Mouse (Mus musculus) brown adipose tissue, adult 24 weeks (tissue): Measurements from ENCODE around the gene Olfr1263. TPM values are rescaled to one million over a fixed set of nuclear protein-coding genes. Genes with fewer than 3 reads are reported as not detected.

ENCODE experiments used
- H3K27ac ChIP-seq: fragments of 200-500 bp; replicated peaks from 2 replicates; pipeline ENCODE4 v1.5.1; 2012; ENCODE audit warnings: low read depth, mild to moderate bottlenecking, low read length
- H3K4me1 ChIP-seq: fragments of 200-500 bp; 2 replicates; pipeline ENCODE4 v1.6.1; 2012; ENCODE audit warnings: low read length, mixed read lengths; ENCODE audit not compliant: control insufficient read depth, insufficient read depth, insufficient read length
- H3K4me3 ChIP-seq: fragments of 200-500 bp; 2 replicates; pipeline ENCODE4 v1.5.1; 2012; ENCODE audit warnings: low read depth, mild to moderate bottlenecking, low read length, moderate library complexity; ENCODE audit not compliant: insufficient read depth
- polyA plus RNA-seq: library from polyadenylated mRNA; stranded (reverse); fragments of >200 nt; gene quantifications from 2 replicates; pipeline ENCODE4 v1.2.4, GENCODE M21; 2012; ENCODE audit not compliant: missing spikeins, insufficient read depth, insufficient read length

The Olfr1263 gene
- polyA plus RNA-seq, result not detected in 2 replicates

DNA sequence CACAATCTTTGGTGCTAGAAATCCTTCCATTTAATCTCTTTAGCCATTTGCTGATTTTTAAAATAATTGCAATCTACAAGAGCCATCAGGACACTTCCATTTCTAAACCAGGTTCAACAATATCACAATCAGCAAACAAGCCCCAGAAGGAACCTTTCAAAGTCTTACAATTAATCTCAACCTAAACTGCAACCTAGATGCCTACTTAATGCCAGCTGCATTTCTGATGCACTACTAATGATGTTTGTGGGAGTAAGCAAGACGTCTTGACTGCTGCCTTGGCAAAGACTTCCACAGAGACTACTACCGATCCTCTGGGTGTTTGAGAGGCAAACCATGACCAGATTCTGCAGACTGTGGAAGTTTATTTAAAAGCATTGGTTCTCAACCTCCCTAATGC, at the start of gene Olfr1263:
Gene Olfr1263, plus strand, starts transcription at position 301 of the 400 bp plus-strand sequence.
- no peaks in the 10 kb centered on the region for H3K4me1 ChIP-seq
- H3K27ac ChIP-seq, result no peak within 1 kb of the TSS
- no peak within 1 kb of the TSS for H3K4me3 ChIP-seq

DNA sequence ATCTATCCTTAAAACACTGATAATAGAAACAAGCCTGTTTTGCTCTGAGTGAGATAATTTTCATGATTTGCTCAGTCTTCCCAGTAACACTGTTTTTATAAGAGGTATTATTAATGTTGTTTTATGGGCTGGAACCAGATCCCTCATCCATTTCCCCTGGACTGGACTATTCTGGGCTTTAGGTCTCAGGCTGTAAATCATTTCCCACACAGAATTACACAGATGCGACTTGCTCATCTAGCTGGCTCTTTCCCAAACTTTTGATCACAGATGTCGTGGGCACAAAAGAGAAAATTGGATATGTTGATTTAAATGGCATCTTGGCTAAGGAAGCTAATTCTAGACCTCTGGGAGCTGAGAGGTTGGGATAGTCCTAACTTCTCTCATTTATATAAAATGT, 37.7 kb upstream of the Olfr1263 start, which contains the start of gene Olfr1260:
Gene Olfr1260, plus strand, starts transcription at position 157 of the 400 bp plus-strand sequence.
- Histone ChIP-seq H3K4me3 (no peak within 1 kb of the TSS), H3K4me1 (no peaks in the 10 kb centered on the region), H3K27ac (no peak within 1 kb of the TSS)

DNA sequence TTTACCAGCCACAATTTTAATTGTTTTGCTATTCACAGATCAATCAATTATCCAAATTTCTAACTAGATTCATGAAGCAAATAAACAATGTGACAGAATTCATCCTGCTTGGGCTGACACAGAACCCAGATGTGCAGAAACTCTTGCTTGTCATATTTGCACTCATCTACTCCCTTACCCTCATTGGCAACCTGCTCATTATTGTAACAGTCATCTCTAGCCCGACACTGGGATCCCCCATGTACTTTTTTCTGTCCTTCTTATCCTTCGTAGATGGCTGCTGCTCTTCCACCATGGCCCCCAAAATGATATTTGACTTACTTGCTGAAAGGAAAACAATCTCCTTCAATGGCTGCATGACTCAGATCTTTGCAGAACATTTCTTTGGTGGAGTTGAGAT, 34.2 kb upstream of the Olfr1263 start:
- H3K27ac ChIP-seq, result no peak overlapping the region
- H3K4me3 ChIP-seq, result no peak overlapping the region
- no peaks in the 10 kb centered on the region for H3K4me1 ChIP-seq

DNA sequence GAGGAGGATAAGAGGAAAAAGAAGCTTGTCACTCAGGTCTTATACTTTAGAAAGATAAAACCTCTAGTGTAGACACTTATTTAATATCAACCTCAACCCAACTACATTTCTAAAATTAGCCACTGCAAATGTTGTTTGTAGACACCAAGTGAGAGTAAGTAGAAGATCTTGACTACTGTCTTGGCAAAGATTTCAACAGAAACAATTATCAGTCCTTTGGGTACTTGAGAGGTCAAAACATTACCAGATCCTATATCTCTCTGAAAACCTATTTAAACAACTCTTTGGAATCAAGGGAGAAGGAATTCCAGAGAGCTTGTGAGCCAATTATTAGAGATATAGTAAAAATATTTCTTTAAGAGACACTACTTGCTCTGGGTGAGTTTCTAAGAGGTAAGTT, 21.0 kb upstream of the Olfr1263 start, which contains the start of gene Olfr1261:
Gene Olfr1261, plus strand, starts transcription at position 301 of the 400 bp plus-strand sequence.
- H3K27ac ChIP-seq, result no peak within 1 kb of the TSS
- H3K4me3 ChIP-seq, result no peak within 1 kb of the TSS
- no peaks in the 10 kb centered on the region for H3K4me1 ChIP-seq

DNA sequence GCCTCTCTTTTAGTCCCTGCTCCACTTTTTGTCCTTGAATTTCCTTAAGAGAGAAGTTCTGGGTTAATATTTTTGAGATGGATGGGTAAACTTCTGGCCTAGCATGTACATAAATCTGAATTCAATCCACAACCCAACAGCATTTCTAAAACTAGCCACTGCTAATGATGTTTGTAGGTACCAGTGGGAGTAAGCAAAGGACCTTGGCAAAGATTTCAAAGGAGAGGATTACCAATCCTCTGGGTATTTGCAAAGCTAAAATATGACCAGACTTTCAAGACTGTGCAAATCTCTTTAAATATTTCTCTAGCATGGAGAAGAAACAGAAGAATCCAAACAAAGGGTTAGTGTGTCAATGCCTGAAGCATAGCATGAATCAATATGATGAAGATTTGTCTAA, 12.1 kb upstream of the Olfr1263 start, which contains the start of gene Olfr1262:
Gene Olfr1262, plus strand, starts transcription at position 301 of the 400 bp plus-strand sequence.
- H3K4me3 ChIP-seq, result no peak within 1 kb of the TSS
- no peaks in the 10 kb centered on the region for H3K4me1 ChIP-seq
- no peak within 1 kb of the TSS for H3K27ac ChIP-seq

DNA sequence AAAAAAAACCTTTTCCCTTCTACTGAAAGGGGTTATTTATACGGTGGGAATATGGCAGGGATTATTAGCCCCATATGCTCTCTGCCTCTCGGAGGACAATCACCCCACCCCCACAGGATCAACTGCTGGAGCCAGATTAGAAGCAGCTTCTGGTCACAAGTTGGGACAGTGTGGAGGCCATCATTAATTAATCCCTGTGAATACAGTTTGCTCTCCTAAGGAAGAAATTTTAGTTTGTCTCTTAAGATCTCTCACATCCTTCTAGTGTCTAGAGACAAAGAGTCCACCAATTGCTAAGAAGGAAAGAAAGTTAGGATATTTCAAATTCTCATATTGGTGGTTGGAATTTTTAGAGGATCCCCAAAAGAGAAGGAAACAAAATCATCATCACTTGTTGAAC, 13.5 kb downstream of the Olfr1263 start, which contains the start of gene Olfr1264:
Gene Olfr1264, minus strand, starts transcription at position 101 of the 400 bp plus-strand sequence.
- H3K4me3 ChIP-seq, result no peak within 1 kb of the TSS
- no peaks in the 10 kb centered on the region for H3K4me1 ChIP-seq
- H3K27ac ChIP-seq, result no peak within 1 kb of the TSS

DNA sequence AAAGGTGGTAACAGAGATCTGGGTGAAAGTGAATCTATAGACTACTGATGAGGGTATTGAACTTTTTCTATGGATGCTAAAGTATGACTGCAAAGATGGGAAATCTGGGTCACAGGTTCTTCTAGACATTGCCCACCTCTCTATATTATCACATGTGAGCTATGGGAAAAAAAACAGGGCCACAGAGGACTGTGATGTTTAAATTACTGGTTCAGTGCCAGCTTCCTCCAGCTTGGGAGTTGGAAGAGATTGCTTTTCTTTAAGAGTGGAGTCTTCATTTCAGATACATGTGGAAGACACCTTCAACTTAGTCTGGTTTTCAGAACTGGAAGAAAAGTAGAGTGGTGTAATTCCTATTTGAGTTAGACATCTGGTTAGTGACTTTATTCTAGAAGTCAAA, 23.1 kb downstream of the Olfr1263 start, which contains the start of gene Olfr1265:
Gene Olfr1265, plus strand, starts transcription at position 301 of the 400 bp plus-strand sequence.
- H3K4me3 ChIP-seq, result no peak within 1 kb of the TSS
- H3K27ac ChIP-seq, result no peak within 1 kb of the TSS
- H3K4me1 ChIP-seq, result no peaks in the 10 kb centered on the region

DNA sequence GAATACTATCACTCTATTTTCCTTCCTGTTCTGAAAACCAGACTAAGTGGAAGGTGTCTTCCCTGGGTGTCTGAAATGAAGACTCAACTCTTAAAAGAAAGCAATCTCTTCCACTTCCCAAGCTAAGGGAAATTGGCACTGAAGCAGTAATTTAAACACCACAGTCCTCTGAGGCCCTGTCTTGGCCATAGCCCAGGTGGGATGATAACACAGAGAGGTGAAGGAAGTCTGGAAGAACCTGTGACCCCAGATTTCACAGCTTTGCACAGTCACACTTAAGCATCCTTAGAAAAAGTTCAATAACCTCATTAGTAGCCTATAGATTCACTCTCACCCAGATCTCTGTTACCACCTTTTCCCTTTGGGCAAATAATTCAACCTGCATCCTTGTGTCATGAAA, 51.6 kb downstream of the Olfr1263 start, which contains the start of gene Olfr140:
Gene Olfr140, minus strand, starts transcription at position 101 of the 400 bp plus-strand sequence.
- Histone ChIP-seq H3K4me3 (no peak within 1 kb of the TSS), H3K27ac (no peak within 1 kb of the TSS), H3K4me1 (no peaks in the 10 kb centered on the region)

Other genes with a start within 250 kb of the Olfr1263 start
- not detected in 2 replicates for gene Olfr1254, start 218.5 kb upstream of the Olfr1263 start, polyA plus RNA-seq
- gene Olfr1255, start 200.1 kb upstream of the Olfr1263 start, polyA plus RNA-seq, result not detected in 2 replicates
- not detected in 2 replicates for gene Olfr1256, start 170.6 kb upstream of the Olfr1263 start, polyA plus RNA-seq
- gene Olfr48, start 163.9 kb upstream of the Olfr1263 start, polyA plus RNA-seq, result not detected in 2 replicates
- not detected in 2 replicates for gene Olfr1257, start 133.7 kb upstream of the Olfr1263 start, polyA plus RNA-seq
- not detected in 2 replicates for gene Olfr1258, start 84.8 kb upstream of the Olfr1263 start, polyA plus RNA-seq
- gene Olfr1259, start 63.5 kb upstream of the Olfr1263 start, polyA plus RNA-seq, result not detected in 2 replicates
- not detected in 2 replicates for gene Olfr1260, start 37.8 kb upstream of the Olfr1263 start, polyA plus RNA-seq
- not detected in 2 replicates for gene Olfr1261, start 20.9 kb upstream of the Olfr1263 start, polyA plus RNA-seq
- not detected in 2 replicates for gene Olfr1262, start 12.0 kb upstream of the Olfr1263 start, polyA plus RNA-seq
- not detected in 2 replicates for gene Olfr1264, start 13.4 kb downstream of the Olfr1263 start, polyA plus RNA-seq
- gene Olfr1265, start 23.2 kb downstream of the Olfr1263 start, polyA plus RNA-seq, result not detected in 2 replicates
- gene Olfr140, start 51.5 kb downstream of the Olfr1263 start, polyA plus RNA-seq, result not detected in 2 replicates
- gene Olfr1269, start 109.3 kb downstream of the Olfr1263 start, polyA plus RNA-seq, result not detected in 2 replicates
- not detected in 2 replicates for gene Olfr32, start 130.2 kb downstream of the Olfr1263 start, polyA plus RNA-seq
- gene Olfr1270, start 141.0 kb downstream of the Olfr1263 start, polyA plus RNA-seq, result not detected in 2 replicates
- gene Olfr1506, start 212.4 kb downstream of the Olfr1263 start, polyA plus RNA-seq, result not detected in 2 replicates
- gene Olfr142, start 245.5 kb downstream of the Olfr1263 start, polyA plus RNA-seq, result not detected in 2 replicates